Mouse (Mus musculus) bone marrow, adult 2 months (tissue): Measurements from ENCODE around the gene Btg1.

Experiments used
- CTCF ChIP-seq: fragments of 200-500 bp; IDR thresholded peaks from 2 replicates; pipeline ENCODE4 v1.5.1; 2011; ENCODE audit warnings: low read length, control low read depth; ENCODE audit not compliant: control insufficient read depth, insufficient read depth
- POLR2A ChIP-seq: fragments of 200-500 bp; IDR thresholded peaks from 2 replicates; pipeline ENCODE4 v1.6.1; 2011; ENCODE audit warnings: low read depth, mild to moderate bottlenecking, control low read depth, low read length, borderline replicate concordance; ENCODE audit not compliant: control insufficient read depth

- TF ChIP-seq CTCF, result no peak
- TF ChIP-seq POLR2A, result no peak
These were observed 21.7 kb downstream of the Btg1 start for GRCm38 (mm10) chr10:96638477-96638876.
